Mouse (Mus musculus) frontal cortex, postnatal 14 days (tissue): ENCODE results near the gene Rin2.
A peak's percentile ranks its signal among the peaks of the same experiment; 100 is the strongest.

Source experiments
- DNase-seq, 2 experiments: peaks; one replicate each; pipeline ENCODE4 v3.0.0; 2022; ENCODE audit warnings: low spot score in 2 of 2

Gene Rin2

DNA sequence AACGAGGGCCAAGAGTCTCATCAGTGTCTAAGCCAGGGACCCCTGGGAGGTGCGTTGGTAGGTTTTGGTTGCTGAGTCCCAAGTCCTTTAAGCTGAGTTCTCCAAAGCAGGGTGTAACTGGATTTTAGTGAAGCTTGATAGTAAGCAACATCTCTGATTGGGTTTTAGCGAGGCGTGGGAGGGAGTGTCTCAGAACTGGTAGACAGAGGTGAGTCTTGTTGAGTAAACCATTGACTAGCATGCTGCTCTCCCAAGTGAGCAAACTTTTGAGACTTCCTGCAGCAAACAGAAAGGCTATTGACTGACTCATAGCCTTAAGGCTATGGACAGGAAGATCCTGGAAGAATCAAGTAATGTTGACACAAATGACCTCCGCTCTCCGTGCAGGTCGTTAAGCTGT, 112.5 kb downstream of the Rin2 start:
- no peak for DNase-seq

DNA sequence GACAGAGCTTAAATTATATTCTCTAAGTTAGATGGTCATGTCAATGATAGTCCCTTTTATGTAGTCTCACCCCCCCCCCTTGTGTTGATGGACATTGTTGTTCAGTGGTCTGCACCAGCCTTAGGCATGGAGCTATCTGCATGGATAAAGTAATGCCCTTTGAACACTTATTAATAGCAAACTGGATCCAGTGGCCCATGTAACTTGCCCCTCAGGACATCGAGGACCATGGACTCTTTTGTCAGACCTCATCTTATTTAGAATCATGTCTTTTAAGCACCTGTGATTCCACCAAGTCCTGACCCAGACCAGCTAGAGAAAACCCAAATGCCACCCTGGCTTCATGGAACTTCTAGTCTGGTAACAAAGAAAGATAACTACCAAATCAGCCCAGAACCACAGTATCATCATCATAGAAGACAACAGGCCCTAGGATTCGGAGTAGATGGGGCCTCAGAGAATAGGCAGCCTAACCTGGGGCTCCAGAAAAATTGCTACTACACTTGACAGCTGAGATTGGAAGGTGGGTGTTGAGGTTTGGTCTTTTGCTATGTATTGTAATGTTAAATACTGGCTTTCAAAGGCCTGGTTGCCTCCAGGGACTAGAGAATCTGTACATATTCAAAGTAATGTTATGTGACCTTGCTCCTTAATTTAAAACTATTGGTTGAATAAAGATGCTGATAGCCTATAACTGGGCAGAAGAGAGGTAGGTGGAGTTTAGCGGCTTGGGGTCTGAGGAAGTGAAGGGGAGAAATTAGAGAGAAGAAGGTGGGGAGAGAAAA, 113.7 kb downstream of the Rin2 start:
- no peak for DNase-seq

DNA sequence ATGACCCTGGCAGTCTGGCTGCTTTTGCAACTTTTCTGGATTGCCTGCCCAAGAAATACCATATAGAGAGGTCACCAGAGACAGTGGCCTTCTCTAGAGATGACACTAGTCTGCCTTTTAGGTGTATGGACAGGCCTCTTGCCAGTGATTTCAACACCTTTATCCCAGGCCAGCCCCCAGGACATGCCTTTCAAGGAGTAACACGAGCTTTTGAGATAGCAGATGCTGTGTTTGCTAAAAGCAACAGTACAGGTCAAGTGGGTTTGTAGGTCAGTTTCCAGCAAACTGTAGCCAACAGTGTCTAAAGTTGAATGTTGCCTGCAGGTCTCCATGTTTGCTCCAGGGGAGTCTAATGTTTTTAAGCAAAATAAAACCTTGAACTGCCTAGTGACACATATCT, 118.7 kb downstream of the Rin2 start:
- no peak for DNase-seq

DNA sequence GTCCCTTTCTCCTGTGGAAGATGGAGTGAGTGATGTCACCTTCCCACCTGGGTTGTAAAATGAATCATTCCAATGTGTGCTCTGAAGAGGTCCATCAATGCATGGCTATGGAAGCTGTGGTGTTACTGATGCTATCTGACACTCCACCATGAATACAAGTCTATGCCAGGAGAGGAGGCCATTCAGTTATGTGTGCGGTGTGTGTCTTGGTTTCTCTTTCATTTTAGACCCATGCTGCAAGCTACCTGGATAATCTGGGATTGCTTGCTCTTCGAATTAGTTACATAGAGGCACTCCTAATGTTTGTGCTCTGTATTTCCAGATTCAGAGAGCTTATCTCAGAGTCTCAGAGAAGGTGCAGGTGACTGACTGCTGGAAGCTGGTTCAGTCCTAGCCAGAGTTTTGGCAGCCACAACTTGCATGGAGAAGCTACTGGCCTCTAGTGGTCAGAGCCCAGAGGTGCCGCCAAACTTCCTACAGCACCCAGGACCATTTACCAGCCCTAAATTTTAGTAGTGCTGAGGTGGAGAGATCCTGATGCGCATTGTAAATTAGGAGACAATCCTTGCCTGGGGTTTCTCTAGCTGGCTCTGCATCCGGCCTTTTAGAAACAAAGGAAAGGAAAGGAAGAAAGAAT, 119.4 kb downstream of the Rin2 start:
- DNase-seq, result peak; percentile 22 to 64

DNA sequence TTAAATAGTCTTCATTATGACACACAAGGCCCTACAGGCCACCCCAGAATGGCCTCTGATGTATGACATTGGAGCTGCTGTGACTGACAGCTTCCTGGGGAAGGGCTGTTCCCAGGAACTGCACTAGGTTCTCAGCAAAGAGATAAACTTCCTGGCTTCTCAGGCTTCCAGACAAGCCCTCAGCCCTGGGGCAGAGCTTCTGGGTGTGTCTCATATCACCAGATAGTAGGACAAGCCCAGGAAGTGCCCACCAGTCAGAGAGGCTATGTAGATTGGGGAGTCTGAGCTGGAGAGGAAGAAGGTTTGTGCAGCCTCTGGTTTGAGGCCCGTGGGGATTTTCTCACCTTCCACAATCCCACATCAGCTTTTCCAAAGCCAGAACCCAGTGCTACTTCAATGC, 122.8 kb downstream of the Rin2 start:
- no peak for DNase-seq

DNA sequence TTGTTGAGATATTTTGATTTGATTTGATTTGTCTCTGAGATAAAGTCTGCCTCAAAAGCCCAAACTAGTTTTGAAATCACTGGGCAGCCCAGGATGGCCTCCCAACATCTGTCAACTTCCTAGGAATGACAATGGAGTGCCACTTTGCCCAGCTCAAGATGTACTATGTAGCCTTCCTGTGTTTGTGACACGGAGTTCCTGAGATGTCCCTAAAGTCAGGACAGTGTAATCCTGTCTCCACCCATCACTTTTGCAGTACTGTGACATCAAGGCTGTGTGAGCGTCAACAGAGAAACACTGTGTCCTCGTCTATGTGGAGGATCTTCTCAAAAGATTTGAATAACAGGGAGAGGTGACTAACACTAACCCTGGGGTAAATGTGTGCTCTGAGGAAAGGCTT, 123.9 kb downstream of the Rin2 start:
- DNase-seq, result no peak

DNA sequence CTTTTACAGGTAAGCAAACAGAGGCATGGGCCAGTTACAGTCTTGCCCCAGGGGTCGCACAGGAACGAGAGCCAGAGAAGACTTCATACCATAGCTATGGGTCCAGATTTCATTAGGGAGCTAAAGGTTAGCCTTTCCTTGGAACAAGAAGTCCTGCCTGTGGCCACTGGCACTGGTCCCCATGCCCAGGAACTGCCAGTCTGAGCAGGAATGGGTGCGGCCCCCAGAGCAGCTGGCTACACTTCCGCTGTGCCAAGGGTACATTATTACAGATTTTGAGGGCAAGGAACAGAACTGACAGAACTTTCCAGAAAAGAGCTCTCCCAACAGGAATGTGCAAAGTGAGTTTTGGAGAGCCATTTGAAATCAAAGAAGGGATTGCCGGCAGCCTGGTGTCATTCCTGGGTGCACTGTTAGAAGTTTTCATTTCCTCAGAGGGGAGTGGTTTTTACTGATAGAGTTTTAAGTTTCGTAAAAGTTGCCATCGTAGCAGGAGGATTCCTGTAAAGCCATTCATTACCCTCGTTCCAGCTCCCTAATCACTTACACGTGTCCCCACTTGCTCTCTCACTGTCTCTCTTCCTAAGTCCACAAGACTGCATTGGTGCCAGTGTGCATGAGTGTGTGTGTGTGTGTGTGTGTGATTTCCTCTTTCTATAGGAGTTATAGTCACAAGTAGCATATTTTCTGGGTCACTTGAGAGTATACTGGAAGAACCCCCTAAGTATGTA, 126.5 kb downstream of the Rin2 start:
- no peak for DNase-seq

DNA sequence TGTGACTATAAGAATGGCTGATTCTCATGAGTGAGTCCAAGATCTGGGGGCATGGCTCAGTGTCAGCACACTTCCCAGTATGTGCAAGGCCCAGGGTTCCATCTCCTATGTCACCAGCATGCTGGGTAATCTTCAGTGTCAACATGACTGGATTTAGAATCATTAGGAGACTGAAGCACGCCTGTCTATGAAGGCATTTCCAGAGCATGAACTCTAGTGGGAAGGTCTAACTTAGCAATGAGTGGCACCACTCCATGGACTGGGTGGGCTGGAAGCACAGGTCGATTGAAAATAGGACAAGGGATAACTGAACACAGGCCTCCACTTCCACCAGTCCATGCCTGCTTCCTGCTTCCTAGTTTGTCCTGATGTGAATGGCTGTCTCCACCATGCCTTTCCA, 127.6 kb downstream of the Rin2 start:
- no peak for DNase-seq

DNA sequence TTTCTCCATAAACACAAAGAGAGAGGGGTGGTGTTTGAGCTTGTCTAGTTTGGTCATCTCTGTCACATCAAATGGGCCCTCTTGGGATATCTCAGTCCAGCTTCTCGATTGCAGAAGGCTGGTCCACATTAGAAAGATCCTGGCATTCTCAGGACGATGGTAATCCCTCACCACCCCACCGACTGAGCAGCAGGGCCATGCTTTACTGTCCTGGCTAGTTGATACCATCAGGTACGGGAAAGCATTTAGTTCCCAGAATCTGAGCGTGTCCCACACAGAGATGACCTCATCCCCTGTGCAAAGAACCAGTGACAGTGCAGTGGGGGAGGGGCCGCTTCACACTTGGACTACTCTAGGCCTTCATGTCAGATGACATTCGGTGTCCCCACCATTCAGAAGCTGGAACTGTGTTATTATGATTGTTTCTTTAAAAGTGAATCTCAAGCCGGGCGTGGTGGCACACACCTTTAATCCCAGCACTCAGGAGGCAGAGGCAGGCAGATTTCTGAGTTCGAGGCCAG, 128.9 kb downstream of the Rin2 start:
- no peak for DNase-seq

DNA sequence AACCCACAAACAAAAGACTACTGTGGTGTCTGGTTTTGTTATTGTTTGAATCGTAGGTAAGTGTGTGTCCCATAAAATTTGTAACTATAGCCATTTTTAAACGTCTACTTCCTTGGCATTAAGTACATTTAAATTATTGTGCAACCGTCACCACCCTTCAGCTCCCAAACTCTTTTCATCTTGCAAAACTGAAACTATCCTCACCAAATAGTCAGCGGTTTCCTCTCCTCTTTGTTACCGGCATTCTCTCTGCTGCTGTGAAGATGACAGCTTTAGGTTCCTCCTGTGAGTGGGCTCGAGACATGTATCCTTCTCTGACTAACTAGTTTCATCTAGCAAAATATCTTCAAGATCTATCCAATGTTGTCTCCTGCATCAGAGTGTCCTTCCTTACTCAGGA, 129.5 kb downstream of the Rin2 start:
- no peak for DNase-seq

DNA sequence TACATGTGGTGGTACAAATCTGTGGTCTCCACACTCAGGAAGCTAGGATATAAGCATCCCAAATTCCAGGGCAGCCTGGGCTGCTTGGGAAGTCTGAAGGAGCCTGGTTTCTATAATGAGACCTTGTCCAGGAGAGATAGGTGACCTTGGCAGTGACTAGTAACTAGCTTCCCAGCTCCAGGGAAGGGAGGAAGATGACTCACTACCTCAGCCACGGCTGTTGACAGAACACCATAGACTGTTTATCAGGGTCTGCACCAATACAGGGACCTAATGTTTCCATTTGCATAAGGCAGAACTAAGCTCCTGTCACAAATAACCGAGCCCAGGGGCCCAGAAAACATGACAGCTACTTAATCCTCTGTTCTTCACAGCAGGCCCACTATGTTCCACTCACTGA, 132.3 kb downstream of the Rin2 start:
- DNase-seq, result no peak

DNA sequence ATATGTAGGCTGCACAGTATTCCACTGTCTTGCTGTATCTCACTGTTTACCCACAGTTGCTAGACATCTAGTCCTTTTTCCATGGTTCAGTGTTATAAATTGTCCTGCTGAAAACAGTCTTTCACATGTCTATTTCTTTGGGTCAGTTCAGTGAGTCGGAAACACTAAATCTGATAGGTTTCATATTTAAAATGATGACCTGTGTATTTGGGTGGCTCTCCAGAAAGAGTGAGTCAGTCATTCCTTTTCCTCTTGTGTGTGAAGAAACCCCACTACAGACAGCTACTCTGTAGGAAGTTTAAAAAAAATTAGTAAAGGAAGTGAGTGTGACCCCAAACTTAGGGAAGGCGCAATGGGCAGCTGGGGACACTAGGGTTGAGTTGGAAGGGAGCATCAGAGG, 133.2 kb downstream of the Rin2 start:
- no peak for DNase-seq

DNA sequence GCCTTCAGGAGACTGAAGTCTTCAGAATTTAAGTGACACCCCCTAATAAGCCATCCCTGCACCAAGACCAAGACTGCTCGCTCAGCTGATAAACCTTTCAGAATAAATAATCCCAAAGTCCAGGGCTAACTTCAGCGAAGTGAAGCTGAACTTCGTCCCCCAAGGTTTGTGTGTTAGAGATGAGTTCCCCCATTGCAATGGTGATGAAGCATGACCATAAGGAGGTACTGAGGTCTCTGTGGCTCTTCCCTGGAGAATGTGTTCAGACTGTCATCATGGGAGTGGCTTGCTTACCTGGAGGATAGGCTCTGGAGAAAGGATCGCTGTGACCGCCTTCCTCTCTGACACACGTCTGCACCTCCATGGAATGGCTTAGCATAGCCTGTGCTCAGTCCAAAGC, 133.7 kb downstream of the Rin2 start:
- no peak for DNase-seq

DNA sequence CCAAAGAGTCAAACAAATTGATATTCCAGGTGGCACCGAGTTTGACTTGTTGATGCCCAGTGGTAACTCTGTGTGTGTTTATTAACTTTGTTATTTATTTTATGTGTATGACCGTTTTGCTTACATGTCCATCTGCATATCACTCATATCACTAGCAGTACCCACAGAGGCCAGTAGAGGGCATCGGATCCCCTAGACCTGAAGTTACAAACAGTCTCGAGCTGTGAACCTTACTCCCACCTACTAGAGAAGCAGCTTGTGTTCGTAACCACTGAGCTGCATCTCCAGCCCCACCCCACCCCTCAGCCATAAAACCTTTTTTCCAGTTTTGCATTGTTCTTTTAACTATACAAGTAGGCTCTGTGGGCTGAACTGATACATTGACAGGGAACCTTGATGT, 135.7 kb downstream of the Rin2 start:
- DNase-seq, result no peak

DNA sequence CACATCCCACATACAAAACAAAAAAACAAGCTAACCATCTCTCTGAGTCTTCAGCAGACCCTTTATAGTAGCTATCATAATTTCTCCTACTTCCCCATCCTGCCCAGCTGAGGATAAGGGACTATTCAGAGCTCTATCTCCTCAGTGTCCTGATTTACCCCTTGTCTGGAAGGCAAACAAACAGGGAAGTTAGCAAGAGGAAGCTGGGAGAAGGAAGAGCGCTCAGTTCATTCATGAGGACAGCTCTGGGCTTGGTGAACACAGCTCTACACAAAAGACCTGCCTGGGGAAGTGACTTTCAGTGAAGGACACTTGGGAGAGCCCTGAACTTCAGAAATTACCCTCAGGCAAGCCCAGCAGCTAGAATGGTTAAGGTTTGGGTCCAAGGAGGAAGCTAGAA, 137.8 kb downstream of the Rin2 start:
- no peak for DNase-seq

DNA sequence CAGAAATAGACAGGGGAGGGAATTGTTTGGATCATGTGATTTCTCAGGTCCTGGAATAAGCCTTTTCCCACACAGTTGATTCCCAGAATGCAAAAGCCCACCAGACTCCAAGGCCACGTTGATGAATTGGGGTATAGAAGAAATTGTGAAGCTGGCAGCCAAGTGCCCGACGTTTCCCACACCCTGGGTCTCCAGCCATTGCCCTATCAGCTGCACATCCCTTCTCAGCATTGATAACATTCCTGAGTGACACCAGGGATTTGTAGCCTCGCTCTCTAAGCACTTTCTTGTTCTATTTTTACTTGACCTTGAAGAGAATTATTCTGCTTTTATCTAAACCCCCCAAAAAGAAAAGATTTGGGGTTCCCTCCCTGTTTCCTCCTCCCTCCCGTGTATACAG, 142.2 kb downstream of the Rin2 start:
- no peak for DNase-seq

DNA sequence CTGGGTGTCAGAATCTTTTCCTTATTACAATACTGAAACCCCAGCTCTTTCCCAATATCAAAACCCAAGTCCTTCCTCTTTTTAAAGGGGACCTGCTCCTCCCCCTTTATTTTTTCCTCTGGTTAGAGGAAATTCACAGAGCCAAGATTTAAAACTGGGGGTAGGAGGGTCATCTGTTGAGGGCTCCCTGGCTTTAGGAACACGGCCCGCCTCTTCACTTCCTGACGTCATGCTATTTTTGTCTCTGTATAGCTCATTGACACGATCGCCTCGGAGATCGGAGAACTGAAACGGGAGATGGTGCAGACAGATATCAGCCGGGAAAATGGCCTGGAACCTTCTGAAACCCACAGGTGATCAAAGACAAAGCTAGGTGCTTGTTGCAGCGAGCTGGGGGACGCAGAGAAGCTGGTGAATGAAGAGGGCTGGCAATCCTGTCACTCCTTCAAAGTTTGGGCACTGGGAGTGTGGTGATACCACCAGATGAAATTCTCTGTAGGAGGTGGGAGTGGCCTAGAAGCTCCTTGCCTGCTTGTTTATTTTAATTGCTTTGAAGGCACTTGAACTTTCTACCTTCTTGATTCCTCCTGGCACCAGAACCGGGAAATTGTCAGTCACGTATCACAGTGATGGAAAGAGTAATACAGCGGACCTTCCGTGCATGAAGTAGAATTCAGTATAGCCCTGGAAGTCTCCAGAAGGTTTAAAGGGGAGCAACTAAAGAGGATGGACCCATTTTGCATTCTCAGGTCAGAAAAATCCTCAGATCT, 147.2 kb downstream of the Rin2 start:
- DNase-seq, result no peak

DNA sequence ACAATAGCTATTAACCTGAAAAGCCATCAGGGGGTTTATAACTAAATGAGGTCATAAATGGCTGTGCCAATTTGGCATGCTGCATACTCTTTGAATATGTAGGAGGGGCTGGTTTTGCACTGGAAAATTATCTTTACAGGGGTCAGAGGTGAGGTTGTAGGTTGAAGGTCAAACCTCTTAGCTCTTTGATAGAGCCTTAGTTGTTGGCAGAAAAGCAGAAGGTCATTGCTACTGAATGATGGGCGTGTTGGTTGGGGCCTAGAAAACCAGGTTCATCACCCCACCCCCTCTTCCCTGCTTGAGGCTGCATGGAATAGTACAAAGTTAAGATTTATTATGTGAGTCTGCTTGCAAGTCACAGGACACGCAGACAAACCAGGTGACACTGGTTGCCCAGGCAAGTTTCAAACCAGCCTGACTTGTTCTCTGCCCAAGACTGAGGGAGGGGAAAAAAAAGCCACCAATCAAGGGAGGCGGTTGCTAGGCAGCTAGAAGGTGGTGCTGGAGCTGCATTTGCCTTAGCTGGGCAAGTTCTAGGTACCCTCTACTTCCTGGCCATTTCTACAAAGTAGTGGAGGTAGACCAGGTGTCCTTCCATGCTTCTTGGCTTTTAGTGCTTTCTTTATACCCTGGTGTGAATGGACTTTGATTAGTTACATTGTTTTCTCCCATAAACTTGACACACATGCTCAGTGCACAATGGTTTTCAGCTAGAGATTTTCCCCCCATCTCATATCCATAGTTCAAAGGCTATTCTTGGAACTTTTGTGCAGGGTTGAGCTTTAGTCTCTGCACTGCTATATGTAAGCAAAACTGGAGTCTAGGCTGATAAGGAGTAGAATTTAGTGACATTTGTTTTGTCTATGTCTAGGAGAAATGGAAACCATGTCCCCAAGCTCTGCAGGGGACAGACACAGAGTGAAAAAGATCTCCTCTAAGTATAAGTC, 148.0 kb downstream of the Rin2 start:
- DNase-seq, result no peak

DNA sequence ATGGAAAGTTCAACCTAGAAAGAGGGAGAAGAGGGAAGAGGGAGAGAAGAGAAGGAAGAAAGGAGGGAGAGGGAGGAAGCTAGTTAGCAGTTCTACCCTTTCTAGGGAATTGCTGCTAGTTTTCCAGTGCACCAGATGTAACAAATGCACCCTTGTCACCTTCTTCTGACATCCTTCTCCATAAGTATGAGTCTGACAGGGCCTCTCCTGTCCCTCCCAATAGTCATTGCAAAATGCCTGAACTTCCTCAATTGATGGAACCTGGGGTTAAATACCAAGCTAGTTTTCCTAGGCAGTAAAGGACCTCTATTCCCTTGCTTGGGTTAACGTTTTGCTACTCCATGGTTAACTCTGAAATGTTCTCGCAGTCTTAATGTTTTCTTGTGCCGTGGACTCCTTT, 149.7 kb downstream of the Rin2 start:
- no peak for DNase-seq

DNA sequence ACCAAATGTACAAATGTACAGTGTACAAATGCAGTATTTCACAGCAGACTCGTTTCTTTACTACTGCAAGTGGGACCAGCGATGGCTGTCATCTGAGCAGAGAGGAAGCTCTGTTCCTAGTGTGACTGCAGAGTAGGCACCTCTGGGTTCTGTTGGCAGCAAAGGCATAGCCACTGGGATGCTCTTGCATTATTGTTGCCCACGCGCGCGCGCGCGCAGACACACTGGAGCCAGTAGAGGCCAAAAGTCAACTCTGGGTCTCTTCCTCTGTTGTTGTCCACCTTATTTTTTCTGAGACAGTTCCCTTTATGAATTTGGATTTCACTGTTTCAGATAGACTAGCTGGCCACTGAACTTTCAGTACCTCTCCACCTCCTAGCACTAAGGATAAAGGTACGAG, 150.2 kb downstream of the Rin2 start:
- DNase-seq, result no peak

DNA sequence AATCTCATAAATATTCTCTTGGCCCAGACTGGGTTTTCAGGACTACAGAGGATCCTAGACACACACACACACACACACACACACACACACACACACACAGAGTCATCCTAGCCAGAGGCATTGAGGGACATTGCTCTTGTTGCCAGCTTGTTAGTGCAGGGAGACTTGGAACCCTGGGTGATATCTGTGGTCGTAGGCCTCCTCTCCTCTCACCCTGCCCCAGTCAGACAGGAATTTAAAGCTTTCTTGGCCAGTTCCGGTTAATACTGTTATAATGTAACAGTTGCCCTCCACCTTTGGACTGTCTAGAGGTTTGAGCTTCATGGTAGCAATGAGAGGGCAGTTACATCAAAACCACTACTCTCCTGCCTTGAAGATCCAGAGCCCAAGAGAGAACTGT, 152.9 kb downstream of the Rin2 start:
- no peak for DNase-seq
